Mouse (Mus musculus): ENCODE results near the gene Bok.

GRCm38 (mm10) chr1:93735859-93736258, 50.4 kb downstream of the Bok start:
- TF ChIP-seq GATA1 (IDR thresholded peaks at IDR 0.05; ENCODE audit: low read length) (no peak), TAL1 (IDR thresholded peaks at IDR 0.05; ENCODE audit: low read length) (no peak)

Measured in erythroblast, embryonic 14.5 days (primary cell).